Mouse (Mus musculus) megakaryocyte, embryonic 14.5 days (primary cell): ENCODE measurements around the gene Gm20388.

Experiments used
- FLI1 ChIP-seq: IDR thresholded peaks from 2 replicates; pipeline ENCODE4 v1.6.1; 2012; ENCODE audit warnings: low read length, inconsistent platforms, mixed read lengths
- GATA1 ChIP-seq: IDR thresholded peaks from 3 replicates; pipeline ENCODE4 v1.6.1; 2012; ENCODE audit warnings: mixed read lengths, low read length, inconsistent platforms, borderline replicate concordance

- TF ChIP-seq FLI1 (no peak), GATA1 (no peak)
Measured at GRCm38 (mm10) chr8:122836199-122836598, 2925.6 kb downstream of the Gm20388 start.
